Mouse (Mus musculus): ENCODE results near the gene Faf1. TPM values are rescaled to one million over a fixed set of nuclear protein-coding genes. Genes with fewer than 3 reads are reported as not detected.

Gene Faf1
- polyA plus RNA-seq, 1 experiment from 2014 or later: 29.9 TPM

GRCm38 (mm10) chr4:109949307-109949706, 272.9 kb downstream of the Faf1 start:
- Histone ChIP-seq H3K4me3 (ENCODE audit: low read depth, low read length) (no peak overlapping the region), H3K4me1 (ENCODE audit: control insufficient read depth, insufficient read depth, low read length) (no peaks in the 10 kb centered on the region), H3K4me2 (ENCODE audit: low read length) (no peak overlapping the region), H3K9ac (ENCODE audit: low read depth, low read length) (no peak overlapping the region), H3K27me3 (ENCODE audit: control insufficient read depth, insufficient read depth, low read depth, low read length) (no peaks in the 10 kb centered on the region), H3K27ac (ENCODE audit: low read length) (no peak overlapping the region), H3K36me3 (ENCODE audit: control insufficient read depth, insufficient read depth, low read length) (no peaks in the 10 kb centered on the region; the same call in 1 of the 2 replicates), H3K9me3 (replicated peaks; ENCODE audit: control insufficient read depth, low read length, poor library complexity, severe bottlenecking) (no peaks in the 10 kb centered on the region)
- ATAC-seq: no peak
- 94% methylated on average over 3 of the region's 3 CpGs for WGBS

GRCm38 (mm10) chr4:109953509-109953908, 277.1 kb downstream of the Faf1 start:
- Histone ChIP-seq H3K27ac (ENCODE audit: low read length) (no peak overlapping the region), H3K9me3 (replicated peaks; ENCODE audit: control insufficient read depth, low read length, poor library complexity, severe bottlenecking) (no peaks in the 10 kb centered on the region), H3K9ac (ENCODE audit: low read depth, low read length) (no peak overlapping the region), H3K27me3 (ENCODE audit: control insufficient read depth, insufficient read depth, low read depth, low read length) (no peaks in the 10 kb centered on the region), H3K4me1 (ENCODE audit: control insufficient read depth, insufficient read depth, low read length) (no peaks in the 10 kb centered on the region), H3K4me2 (ENCODE audit: low read length) (no peak overlapping the region), H3K36me3 (ENCODE audit: control insufficient read depth, insufficient read depth, low read length) (no peaks in the 10 kb centered on the region; the same call in 1 of the 2 replicates), H3K4me3 (ENCODE audit: low read depth, low read length) (no peak overlapping the region)
- no peak for ATAC-seq
- WGBS: 88% methylated on average over 1 of the region's 1 CpGs

- ATAC-seq: no peak
- Histone ChIP-seq H3K4me3 (ENCODE audit: low read depth, low read length) (no peak overlapping the region), H3K27ac (ENCODE audit: low read length) (no peak overlapping the region), H3K4me1 (ENCODE audit: control insufficient read depth, insufficient read depth, low read length) (no peaks in the 10 kb centered on the region), H3K9ac (ENCODE audit: low read depth, low read length) (no peak overlapping the region), H3K4me2 (ENCODE audit: low read length) (no peak overlapping the region), H3K9me3 (replicated peaks; ENCODE audit: control insufficient read depth, low read length, poor library complexity, severe bottlenecking) (no peaks in the 10 kb centered on the region), H3K36me3 (ENCODE audit: control insufficient read depth, insufficient read depth, low read length) (0 out of 2 replicates have a peak, but pooled peaks cover 5% of the 10 kb centered on the region), H3K27me3 (ENCODE audit: control insufficient read depth, insufficient read depth, low read depth, low read length) (no peaks in the 10 kb centered on the region)
- 88% methylated on average over 5 of the region's 5 CpGs for WGBS
Measured at GRCm38 (mm10) chr4:109960201-109960935, 284.0 kb downstream of the Faf1 start.

GRCm38 (mm10) chr4:109963570-109964279, 287.3 kb downstream of the Faf1 start:
- Histone ChIP-seq H3K36me3 (ENCODE audit: control insufficient read depth, insufficient read depth, low read length) (0 out of 2 replicates have a peak, but pooled peaks cover 5% of the 10 kb centered on the region), H3K27me3 (ENCODE audit: control insufficient read depth, insufficient read depth, low read depth, low read length) (no peaks in the 10 kb centered on the region), H3K27ac (ENCODE audit: low read length) (no peak overlapping the region), H3K4me2 (ENCODE audit: low read length) (no peak overlapping the region), H3K4me1 (ENCODE audit: control insufficient read depth, insufficient read depth, low read length) (no peaks in the 10 kb centered on the region), H3K9ac (ENCODE audit: low read depth, low read length) (no peak overlapping the region), H3K4me3 (ENCODE audit: low read depth, low read length) (no peak overlapping the region), H3K9me3 (replicated peaks; ENCODE audit: control insufficient read depth, low read length, poor library complexity, severe bottlenecking) (no peaks in the 10 kb centered on the region)
- WGBS: 94% methylated on average over 5 of the region's 5 CpGs
- no peak for ATAC-seq

GRCm38 (mm10) chr4:109969561-109969960, 293.2 kb downstream of the Faf1 start:
- H3K27me3 ChIP-seq (ENCODE audit: control insufficient read depth, insufficient read depth, low read depth, low read length): peaks cover 34% of the 10 kb centered on the region
- no peak overlapping the region for H3K27ac ChIP-seq (ENCODE audit: low read length)
- H3K4me1 ChIP-seq (ENCODE audit: control insufficient read depth, insufficient read depth, low read length): no peaks in the 10 kb centered on the region
- no peak overlapping the region for H3K9ac ChIP-seq (ENCODE audit: low read depth, low read length)
- no peaks in the 10 kb centered on the region for H3K9me3 ChIP-seq (replicated peaks; ENCODE audit: control insufficient read depth, low read length, poor library complexity, severe bottlenecking)
- no peak overlapping the region for H3K4me2 ChIP-seq (ENCODE audit: low read length)
- 85% methylated on average over 5 of the region's 5 CpGs for WGBS
- no peak overlapping the region for H3K4me3 ChIP-seq (ENCODE audit: low read depth, low read length)
- H3K36me3 ChIP-seq (ENCODE audit: control insufficient read depth, insufficient read depth, low read length): no peaks in the 10 kb centered on the region
- ATAC-seq: no peak

- Histone ChIP-seq H3K4me2 (ENCODE audit: low read length) (no peak overlapping the region; the same call in 1 of the 2 replicates), H3K9ac (ENCODE audit: low read depth, low read length) (no peak overlapping the region), H3K4me3 (ENCODE audit: low read depth, low read length) (no peak overlapping the region)
Measured at GRCm38 (mm10) chr4:109973991-109974654, 297.7 kb downstream of the Faf1 start.

GRCm38 (mm10) chr4:109974655-109975380, 298.4 kb downstream of the Faf1 start:
- Histone ChIP-seq H3K4me2 (ENCODE audit: low read length) (peak overlapping the region; percentile 26; the same call in 1 of the 2 replicates), H3K27ac (ENCODE audit: low read length) (no peak overlapping the region), H3K4me3 (ENCODE audit: low read depth, low read length) (no peak overlapping the region), H3K36me3 (ENCODE audit: control insufficient read depth, insufficient read depth, low read length) (no peaks in the 10 kb centered on the region), H3K9me3 (replicated peaks; ENCODE audit: control insufficient read depth, low read length, poor library complexity, severe bottlenecking) (no peaks in the 10 kb centered on the region), H3K9ac (ENCODE audit: low read depth, low read length) (no peak overlapping the region), H3K4me1 (ENCODE audit: control insufficient read depth, insufficient read depth, low read length) (peaks cover 8% of the 10 kb centered on the region), H3K27me3 (ENCODE audit: control insufficient read depth, insufficient read depth, low read depth, low read length) (peaks cover 80% of the 10 kb centered on the region)
- peak; percentile 11; the same call in 1 of the 2 replicates for ATAC-seq
- 3% methylated on average over 33 of the region's 33 CpGs for WGBS

More at GRCm38 (mm10) chr4:109973991-109974654, 297.7 kb downstream of the Faf1 start:
- H3K9me3 ChIP-seq (replicated peaks; ENCODE audit: control insufficient read depth, low read length, poor library complexity, severe bottlenecking): no peaks in the 10 kb centered on the region
- ATAC-seq: no peak; the same call in 1 of the 2 replicates
- H3K36me3 ChIP-seq (ENCODE audit: control insufficient read depth, insufficient read depth, low read length): no peaks in the 10 kb centered on the region
- no peak overlapping the region for H3K27ac ChIP-seq (ENCODE audit: low read length)
- 2% methylated on average over 20 of the region's 20 CpGs for WGBS
- peaks cover 8% of the 10 kb centered on the region for H3K4me1 ChIP-seq (ENCODE audit: control insufficient read depth, insufficient read depth, low read length)
- peaks cover 75% of the 10 kb centered on the region for H3K27me3 ChIP-seq (ENCODE audit: control insufficient read depth, insufficient read depth, low read depth, low read length)

- WGBS: 8% methylated on average over 25 of the region's 25 CpGs
- Histone ChIP-seq H3K4me2 (ENCODE audit: low read length) (no peak overlapping the region), H3K27ac (ENCODE audit: low read length) (no peak overlapping the region), H3K9ac (ENCODE audit: low read depth, low read length) (no peak overlapping the region), H3K27me3 (ENCODE audit: control insufficient read depth, insufficient read depth, low read depth, low read length) (peaks cover 86% of the 10 kb centered on the region), H3K4me3 (ENCODE audit: low read depth, low read length) (no peak overlapping the region), H3K4me1 (ENCODE audit: control insufficient read depth, insufficient read depth, low read length) (peaks cover 8% of the 10 kb centered on the region), H3K9me3 (replicated peaks; ENCODE audit: control insufficient read depth, low read length, poor library complexity, severe bottlenecking) (no peaks in the 10 kb centered on the region), H3K36me3 (ENCODE audit: control insufficient read depth, insufficient read depth, low read length) (no peaks in the 10 kb centered on the region)
- ATAC-seq: no peak
Measured at GRCm38 (mm10) chr4:109975381-109976240, 299.2 kb downstream of the Faf1 start.

Measured in midbrain, embryonic 16.5 days (tissue).